Mouse (Mus musculus) limb, embryonic 15.5 days (tissue): ENCODE measurements around the gene Gm47985. TPM values are rescaled to one million over a fixed set of nuclear protein-coding genes. Genes with fewer than 3 reads are reported as not detected.

ENCODE experiments used
- ATAC-seq: fragments of 200-750 bp; cut with Nextera tagmentation; 2 replicates; pipeline ENCODE4 v1.8.0; 2017; ENCODE audit warnings: low read depth, moderate TSS enrichment; ENCODE audit not compliant: insufficient number of reproducible peaks, low FRiP score, low TSS enrichment
- H3K27ac ChIP-seq: fragments of 300-500 bp; sonication (generic); 2 replicates; pipeline ENCODE4 v1.5.1; 2015; ENCODE audit warnings: moderate library complexity, mild to moderate bottlenecking, inconsistent platforms
- H3K27me3 ChIP-seq: fragments of 300-500 bp; sonication (generic); 2 replicates; pipeline ENCODE4 v1.6.1; 2015; ENCODE audit warnings: inconsistent platforms
- H3K36me3 ChIP-seq: fragments of 300-500 bp; sonication (generic); 2 replicates; pipeline ENCODE4 v1.6.1; 2015; ENCODE audit warnings: inconsistent platforms
- H3K4me1 ChIP-seq: fragments of 300-500 bp; sonication (generic); 2 replicates; pipeline ENCODE4 v1.6.1; 2015; ENCODE audit warnings: inconsistent platforms
- H3K4me2 ChIP-seq: fragments of 300-500 bp; sonication (generic); 2 replicates; pipeline ENCODE4 v1.6.1; 2015; ENCODE audit warnings: mild to moderate bottlenecking, inconsistent platforms
- H3K4me3 ChIP-seq: fragments of 300-500 bp; sonication (generic); 2 replicates; pipeline ENCODE4 v1.5.1; 2015; ENCODE audit warnings: mild to moderate bottlenecking, inconsistent platforms
- H3K9ac ChIP-seq: fragments of 300-500 bp; sonication (generic); 2 replicates; pipeline ENCODE4 v1.6.1; 2015; ENCODE audit warnings: inconsistent platforms
- H3K9me3 ChIP-seq: fragments of 300-500 bp; sonication (generic); 2 replicates; pipeline ENCODE4 v1.6.1; 2016; ENCODE audit warnings: inconsistent platforms
- WGBS: fragments of 180-500 bp; shearing (Covaris S2); methylation state at CpG from one replicate; pipeline ENCODE4 v1.1.7; 2015; 5-methylcytosine and 5-hydroxymethylcytosine counted together
- polyA plus RNA-seq: library from polyadenylated mRNA; unstranded; fragments of >200 nt; fragmentation: Nextera tagmentation; extraction: Ambion mirVana; gene quantifications from 2 replicates; pipeline ENCODE4 v1.2.1, GENCODE M21; 2015

Gene Gm47985
- polyA plus RNA-seq, 1 experiment from 2014 or later, result not detected

GRCm38 (mm10) chr1:151157963-151158856, 24.1 kb upstream of the Gm47985 start:
- Histone ChIP-seq H3K36me3 (no peaks in the 10 kb centered on the region), H3K27ac (no peak overlapping the region), H3K4me3 (no peak overlapping the region), H3K9ac (no peak overlapping the region), H3K27me3 (no peaks in the 10 kb centered on the region), H3K4me1 (0 out of 2 replicates have a peak, but pooled peaks cover 4% of the 10 kb centered on the region), H3K9me3 (no peaks in the 10 kb centered on the region), H3K4me2 (no peak overlapping the region)
- no peak for ATAC-seq
- 36% methylated on average over 9 of the region's 9 CpGs for WGBS

GRCm38 (mm10) chr1:151158857-151159510, 23.4 kb upstream of the Gm47985 start:
- H3K27me3 ChIP-seq, result no peaks in the 10 kb centered on the region
- no peak overlapping the region for H3K4me2 ChIP-seq
- H3K9me3 ChIP-seq, result no peaks in the 10 kb centered on the region
- ATAC-seq, result no peak
- no peak overlapping the region for H3K4me3 ChIP-seq
- no peak overlapping the region for H3K9ac ChIP-seq
- WGBS, result 71% methylated on average over 2 of the region's 2 CpGs
- H3K4me1 ChIP-seq, result 0 out of 2 replicates have a peak, but pooled peaks cover 4% of the 10 kb centered on the region
- no peak overlapping the region for H3K27ac ChIP-seq
- no peaks in the 10 kb centered on the region for H3K36me3 ChIP-seq

- WGBS, result 36% methylated on average over 8 of the region's 8 CpGs
- no peaks in the 10 kb centered on the region for H3K36me3 ChIP-seq
- no peak for ATAC-seq
- no peak overlapping the region for H3K4me3 ChIP-seq
- H3K4me2 ChIP-seq, result no peak overlapping the region
- H3K4me1 ChIP-seq, result peaks cover 9% of the 10 kb centered on the region; the same call in 1 of the 2 replicates
- H3K27ac ChIP-seq, result no peak overlapping the region
- H3K27me3 ChIP-seq, result no peaks in the 10 kb centered on the region
- no peaks in the 10 kb centered on the region for H3K9me3 ChIP-seq
- no peak overlapping the region for H3K9ac ChIP-seq
Measured at GRCm38 (mm10) chr1:151166031-151166430, 16.3 kb upstream of the Gm47985 start.

GRCm38 (mm10) chr1:151167297-151168047, 14.9 kb upstream of the Gm47985 start:
- Histone ChIP-seq H3K9ac (no peak overlapping the region), H3K4me3 (no peak overlapping the region), H3K36me3 (no peaks in the 10 kb centered on the region), H3K27me3 (no peaks in the 10 kb centered on the region), H3K4me2 (no peak overlapping the region), H3K27ac (no peak overlapping the region), H3K4me1 (peaks cover 9% of the 10 kb centered on the region; the same call in 1 of the 2 replicates), H3K9me3 (no peaks in the 10 kb centered on the region)
- 38% methylated on average over 12 of the region's 12 CpGs for WGBS
- no peak for ATAC-seq

GRCm38 (mm10) chr1:151168637-151169036, 13.7 kb upstream of the Gm47985 start:
- H3K27ac ChIP-seq, result no peak overlapping the region
- no peak overlapping the region for H3K4me3 ChIP-seq
- H3K4me1 ChIP-seq, result peaks cover 9% of the 10 kb centered on the region; the same call in 1 of the 2 replicates
- no peaks in the 10 kb centered on the region for H3K36me3 ChIP-seq
- H3K9ac ChIP-seq, result no peak overlapping the region
- no peak for ATAC-seq
- H3K4me2 ChIP-seq, result no peak overlapping the region
- no peaks in the 10 kb centered on the region for H3K9me3 ChIP-seq
- no peaks in the 10 kb centered on the region for H3K27me3 ChIP-seq
- 61% methylated on average over 3 of the region's 3 CpGs for WGBS

- Histone ChIP-seq H3K9me3 (no peaks in the 10 kb centered on the region), H3K36me3 (no peaks in the 10 kb centered on the region), H3K9ac (no peak overlapping the region), H3K27ac (no peak overlapping the region), H3K4me2 (no peak overlapping the region), H3K4me3 (no peak overlapping the region), H3K27me3 (no peaks in the 10 kb centered on the region), H3K4me1 (peaks cover 9% of the 10 kb centered on the region; the same call in 1 of the 2 replicates)
- ATAC-seq, result no peak
- 81% methylated on average over 2 of the region's 2 CpGs for WGBS
Measured at GRCm38 (mm10) chr1:151171572-151172461, 10.5 kb upstream of the Gm47985 start.

GRCm38 (mm10) chr1:151177030-151177936, 5.1 kb upstream of the Gm47985 start:
- H3K27me3 ChIP-seq, result no peaks in the 10 kb centered on the region
- no peaks in the 10 kb centered on the region for H3K9me3 ChIP-seq
- no peak for ATAC-seq
- no peak overlapping the region for H3K9ac ChIP-seq
- peak overlapping the region; percentile 41 for H3K4me2 ChIP-seq
- peak overlapping the region; percentile 26 for H3K4me3 ChIP-seq
- H3K27ac ChIP-seq, result no peak overlapping the region
- WGBS, result 11% methylated on average over 10 of the region's 10 CpGs
- H3K36me3 ChIP-seq, result no peaks in the 10 kb centered on the region
- 0 out of 2 replicates have a peak, but pooled peaks cover 4% of the 10 kb centered on the region for H3K4me1 ChIP-seq

- H3K27ac ChIP-seq, result no peak overlapping the region
Measured at GRCm38 (mm10) chr1:151177937-151178271, 4.4 kb upstream of the Gm47985 start.

GRCm38 (mm10) chr1:151178505-151179083, 3.7 kb upstream of the Gm47985 start:
- 58% methylated on average over 2 of the region's 2 CpGs for WGBS
- Histone ChIP-seq H3K9me3 (no peaks in the 10 kb centered on the region), H3K27me3 (no peaks in the 10 kb centered on the region), H3K4me3 (no peak overlapping the region), H3K27ac (no peak overlapping the region), H3K4me1 (0 out of 2 replicates have a peak, but pooled peaks cover 4% of the 10 kb centered on the region), H3K4me2 (no peak overlapping the region), H3K36me3 (no peaks in the 10 kb centered on the region), H3K9ac (no peak overlapping the region)
- ATAC-seq, result no peak

More at GRCm38 (mm10) chr1:151177937-151178271, 4.4 kb upstream of the Gm47985 start:
- no peaks in the 10 kb centered on the region for H3K9me3 ChIP-seq
- H3K27me3 ChIP-seq, result no peaks in the 10 kb centered on the region
- H3K9ac ChIP-seq, result no peak overlapping the region
- H3K4me3 ChIP-seq, result peak overlapping the region; percentile 26
- H3K36me3 ChIP-seq, result no peaks in the 10 kb centered on the region
- ATAC-seq, result no peak
- H3K4me2 ChIP-seq, result peak overlapping the region; percentile 41
- H3K4me1 ChIP-seq, result 0 out of 2 replicates have a peak, but pooled peaks cover 4% of the 10 kb centered on the region
- WGBS, result 24% methylated on average over 4 of the region's 4 CpGs

GRCm38 (mm10) chr1:151180167-151180566, 2.2 kb upstream of the Gm47985 start:
- no peak overlapping the region for H3K27ac ChIP-seq
- no peaks in the 10 kb centered on the region for H3K9me3 ChIP-seq
- H3K27me3 ChIP-seq, result no peaks in the 10 kb centered on the region
- H3K36me3 ChIP-seq, result no peaks in the 10 kb centered on the region
- H3K4me2 ChIP-seq, result no peak overlapping the region
- H3K4me1 ChIP-seq, result 0 out of 2 replicates have a peak, but pooled peaks cover 4% of the 10 kb centered on the region
- H3K9ac ChIP-seq, result no peak overlapping the region
- no peak overlapping the region for H3K4me3 ChIP-seq
- 79% methylated on average over 2 of the region's 2 CpGs for WGBS
- no peak for ATAC-seq
